Mouse (Mus musculus) kidney, postnatal 25 days (tissue): Measurements from ENCODE around the gene Vmn1r40.
A peak's percentile ranks its signal among the peaks of the same experiment; 100 is the strongest.

ENCODE experiments used
- DNase-seq, 2 experiments: peaks; one replicate each; pipeline ENCODE4 v3.0.0; 2021; ENCODE audit warnings: mixed read lengths in 2 of 2

The Vmn1r40 gene

DNA sequence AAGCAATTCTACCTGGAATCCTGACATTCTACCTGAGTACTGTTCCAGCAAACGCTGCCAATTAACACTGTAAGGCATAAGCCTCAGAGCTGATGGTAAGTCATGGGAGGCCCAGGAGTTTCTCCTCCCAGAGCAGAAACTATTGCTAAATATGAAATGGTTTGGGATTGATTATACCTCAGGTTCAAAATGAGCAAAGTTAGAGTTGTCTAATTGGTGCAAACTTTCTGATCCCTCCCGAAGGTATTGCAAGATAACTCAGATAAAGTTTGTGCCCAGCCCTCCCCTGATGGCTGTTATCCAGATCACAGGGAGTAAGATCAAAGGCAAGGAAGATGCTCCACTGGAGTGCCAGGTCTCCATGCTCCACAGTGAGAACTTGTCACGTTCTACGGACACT, at the start of gene Vmn1r40:
Gene Vmn1r40 (plus strand): TSS at position 301 of the 400 bp plus-strand sequence.
- no peak for DNase-seq

GRCm38 (mm10) chr6:89658342-89658741, 49.0 kb upstream of the Vmn1r40 start:
- no peak for DNase-seq

- DNase-seq: no peak
Measured at GRCm38 (mm10) chr6:89658931-89659330, 48.4 kb upstream of the Vmn1r40 start.

GRCm38 (mm10) chr6:89659692-89660423, 47.5 kb upstream of the Vmn1r40 start:
- DNase-seq: peak in 1 of 2 experiments; percentile 62

DNA sequence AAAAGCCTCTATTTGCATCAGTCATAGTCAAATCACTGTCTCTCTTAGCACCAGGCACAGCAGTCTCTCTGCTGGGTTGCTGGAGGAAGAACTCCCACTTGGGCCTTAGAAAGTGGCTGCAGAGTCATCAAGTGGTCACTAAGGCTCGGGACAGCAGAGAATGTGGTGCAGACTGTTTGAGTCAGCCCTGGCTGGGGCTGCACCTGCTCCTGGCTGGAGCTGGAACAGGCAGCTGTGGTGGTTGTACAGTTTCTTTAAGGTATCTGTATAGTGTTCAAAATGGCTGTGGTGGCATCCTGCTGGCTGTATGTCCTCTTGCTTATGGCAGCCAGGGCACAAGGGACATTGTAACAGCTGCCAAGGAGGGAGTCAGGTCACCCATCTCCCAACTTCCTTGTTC, 46.9 kb upstream of the Vmn1r40 start:
- DNase-seq: no peak

DNA sequence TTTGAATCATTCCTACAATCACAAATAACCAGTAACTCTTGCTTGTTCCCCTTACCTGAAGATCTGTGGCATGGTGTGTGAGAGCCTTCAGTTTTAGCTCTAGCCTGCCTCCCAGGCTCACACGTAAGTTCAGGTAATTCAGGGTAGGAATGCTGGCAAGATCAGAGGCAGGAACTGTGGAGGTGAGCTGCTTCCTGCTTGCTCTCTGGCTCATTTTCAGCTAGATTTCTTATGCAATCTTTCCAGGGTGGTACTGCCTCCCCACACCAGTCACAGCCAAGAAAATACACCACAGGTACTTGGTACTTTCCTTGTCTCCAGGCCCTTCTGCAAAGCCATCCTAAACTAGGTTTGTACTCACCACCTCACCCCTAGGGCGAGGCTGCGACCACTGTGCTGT, 44.8 kb upstream of the Vmn1r40 start:
- no peak for DNase-seq

- no peak for DNase-seq
Measured at GRCm38 (mm10) chr6:89665155-89665554, 42.2 kb upstream of the Vmn1r40 start.

DNA sequence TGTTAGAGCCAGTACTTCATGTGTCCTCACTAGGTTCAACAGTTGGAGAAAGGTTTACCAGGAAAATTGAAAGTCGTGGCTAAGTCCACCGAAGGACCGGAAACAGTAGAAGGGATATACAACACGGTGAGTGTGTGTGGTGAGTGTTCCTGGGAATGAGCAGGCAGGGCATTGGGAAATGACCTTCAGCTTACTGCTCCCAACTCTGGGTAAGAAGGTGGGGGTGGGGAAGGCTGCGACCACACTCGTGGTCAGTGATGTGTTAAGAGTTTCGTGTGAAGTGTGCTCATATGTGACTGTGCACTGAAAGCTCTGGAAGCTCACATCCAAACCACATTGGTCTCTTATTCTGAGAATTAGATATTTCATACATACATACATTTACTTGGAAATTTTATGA, 41.7 kb upstream of the Vmn1r40 start:
- no peak for DNase-seq

GRCm38 (mm10) chr6:89666976-89667375, 40.4 kb upstream of the Vmn1r40 start:
- DNase-seq: no peak

GRCm38 (mm10) chr6:89669556-89669955, 37.8 kb upstream of the Vmn1r40 start:
- DNase-seq: no peak

DNA sequence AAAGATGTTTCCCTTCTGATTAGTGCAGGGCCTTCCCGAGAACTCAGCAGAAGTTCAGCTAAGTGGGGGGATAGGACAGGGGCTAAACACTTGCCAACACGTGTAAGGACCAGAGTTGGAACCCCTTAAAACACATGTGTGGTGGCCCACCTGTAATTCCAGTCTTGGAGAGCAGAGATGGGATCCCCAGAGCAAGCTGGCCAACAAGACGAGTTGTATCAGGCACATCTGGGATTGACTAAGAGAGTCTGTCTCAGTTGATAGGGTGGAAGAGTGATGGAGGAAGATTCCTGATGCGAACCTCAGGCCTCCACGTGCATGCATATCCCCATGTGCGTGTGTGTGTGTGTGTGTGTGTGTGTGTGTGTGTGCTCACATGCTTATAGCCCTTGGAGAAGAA, 35.9 kb upstream of the Vmn1r40 start:
- DNase-seq: no peak

GRCm38 (mm10) chr6:89672641-89673040, 34.7 kb upstream of the Vmn1r40 start:
- DNase-seq: no peak

GRCm38 (mm10) chr6:89673135-89673780, 34.1 kb upstream of the Vmn1r40 start:
- DNase-seq: no peak

GRCm38 (mm10) chr6:89678522-89678921, 28.8 kb upstream of the Vmn1r40 start:
- DNase-seq: no peak

GRCm38 (mm10) chr6:89679291-89679835, 28.0 kb upstream of the Vmn1r40 start:
- peak; percentile 64 to 72 for DNase-seq

GRCm38 (mm10) chr6:89680155-89680554, 27.2 kb upstream of the Vmn1r40 start:
- DNase-seq: peak; percentile 79 to 87

DNA sequence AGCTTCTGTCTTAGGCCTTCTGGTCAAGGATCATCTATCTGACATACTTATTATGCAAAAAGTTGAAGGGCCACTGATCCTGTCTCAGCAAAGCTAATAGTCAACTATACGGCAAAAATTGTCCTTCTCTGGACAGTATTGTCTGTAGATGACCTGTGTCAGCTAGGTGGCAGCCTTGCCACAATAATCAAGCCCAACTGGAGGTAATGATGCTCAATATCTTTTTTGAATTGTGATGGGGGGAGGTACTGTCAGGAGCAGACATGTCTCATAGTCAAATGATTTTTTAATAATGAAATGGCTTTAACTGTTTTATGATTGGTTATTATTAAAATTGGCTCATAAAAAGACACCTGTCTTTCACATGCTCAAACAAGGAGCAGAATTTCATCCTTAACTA, 23.1 kb upstream of the Vmn1r40 start:
- DNase-seq: peak in 1 of 2 experiments; percentile 10

- no peak for DNase-seq
Measured at GRCm38 (mm10) chr6:89687100-89687499, 20.2 kb upstream of the Vmn1r40 start.

GRCm38 (mm10) chr6:89706624-89707023, 716 bp upstream of the Vmn1r40 start:
- DNase-seq: no peak

DNA sequence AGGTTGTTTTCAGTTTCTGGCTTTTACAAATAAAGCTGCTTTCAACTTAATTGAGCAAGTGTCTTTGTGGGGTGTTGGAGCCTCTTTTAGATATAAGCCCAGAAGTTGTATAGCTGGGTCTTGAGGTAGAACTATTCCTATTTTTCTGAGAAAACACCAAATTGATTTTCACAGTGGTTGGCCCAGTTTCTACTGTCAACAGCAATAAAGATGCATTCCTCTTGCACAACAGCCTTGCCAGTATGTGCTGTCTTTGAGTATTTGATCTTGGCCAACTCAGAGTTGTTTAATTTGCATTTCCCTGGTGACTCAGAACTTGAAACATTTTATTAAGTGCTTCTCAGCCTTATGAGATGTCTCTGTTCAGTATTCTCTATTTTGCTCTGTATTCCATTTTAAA, 10.7 kb downstream of the Vmn1r40 start:
- no peak for DNase-seq

DNA sequence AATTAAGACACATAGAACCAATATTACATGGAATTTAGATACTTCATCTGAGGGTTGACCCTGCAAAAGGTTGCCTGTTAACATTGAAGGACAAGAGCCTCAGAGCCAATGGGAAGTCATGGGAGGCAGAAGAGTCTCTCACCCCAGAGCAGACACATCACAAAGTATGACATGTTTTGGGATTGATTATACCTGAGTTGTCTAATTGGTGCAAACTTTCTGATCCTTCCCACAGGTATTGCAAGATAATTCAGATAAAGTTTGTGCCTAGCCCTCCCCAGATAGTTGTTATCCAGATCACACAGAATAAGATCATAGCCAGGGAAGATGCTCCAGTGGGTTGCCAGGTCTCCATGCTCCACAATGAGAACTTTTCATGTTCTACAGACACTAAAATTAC, 33.1 kb downstream of the Vmn1r40 start, which contains the start of gene Vmn1r41:
Gene Vmn1r41 (plus strand): TSS at position 301 of the 400 bp plus-strand sequence.
- no peak for DNase-seq

GRCm38 (mm10) chr6:89742811-89743210, 35.5 kb downstream of the Vmn1r40 start:
- no peak for DNase-seq
